Mouse (Mus musculus) pancreas, adult 10 weeks (tissue): ENCODE results near the gene Zfp536. TPM values are rescaled to one million over a fixed set of nuclear protein-coding genes. Genes with fewer than 3 reads are reported as not detected.

Experiments
- polyA plus RNA-seq: library from polyadenylated mRNA; stranded (reverse); fragments of 350-450 nt; fragmentation: Illumina TruSeq; extraction: RNeasy Lipid Tissue Mini Kit (QIAGEN cat#74804); gene quantifications from one replicate; pipeline ENCODE4 v1.2.3, GENCODE M21; 2015; ENCODE audit warnings: low read depth, low replicate concordance; ENCODE audit not compliant: insufficient read depth

Gene Zfp536
- polyA plus RNA-seq, result 0.22 TPM

DNA sequence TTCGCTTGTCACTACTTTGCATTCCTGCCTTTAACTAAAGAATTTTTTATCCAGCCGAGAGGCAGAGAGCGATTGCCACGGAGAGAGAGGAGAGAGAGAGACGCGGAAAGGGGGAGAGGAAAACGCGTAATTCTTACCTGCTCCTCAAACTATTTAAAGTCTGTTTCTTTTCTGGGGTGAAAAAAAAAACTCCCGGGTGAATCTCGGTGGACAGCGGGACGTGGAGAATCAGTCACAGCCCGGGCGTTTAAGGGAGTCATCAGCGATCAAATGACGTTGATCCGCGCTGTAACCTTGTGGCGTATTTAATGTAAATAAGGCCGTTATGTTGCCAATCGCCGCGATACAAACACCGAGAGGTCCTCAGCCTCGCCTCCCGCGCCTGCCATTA lies at the start of gene Zfp536:
Gene Zfp536, minus strand, starts transcription at position 330 of the 391 bp plus-strand sequence.

Other genes starting within 250 kb of the Zfp536 start
- 8.3 TPM for gene Uri1, start 249.9 kb upstream of the Zfp536 start, polyA plus RNA-seq